Mouse (Mus musculus): ENCODE results near the gene Fam171a1. TPM values are rescaled to one million over a fixed set of nuclear protein-coding genes. Genes with fewer than 3 reads are reported as not detected.

Gene Fam171a1
- polyA plus RNA-seq, 1 experiment, result 33.3 TPM

DNA sequence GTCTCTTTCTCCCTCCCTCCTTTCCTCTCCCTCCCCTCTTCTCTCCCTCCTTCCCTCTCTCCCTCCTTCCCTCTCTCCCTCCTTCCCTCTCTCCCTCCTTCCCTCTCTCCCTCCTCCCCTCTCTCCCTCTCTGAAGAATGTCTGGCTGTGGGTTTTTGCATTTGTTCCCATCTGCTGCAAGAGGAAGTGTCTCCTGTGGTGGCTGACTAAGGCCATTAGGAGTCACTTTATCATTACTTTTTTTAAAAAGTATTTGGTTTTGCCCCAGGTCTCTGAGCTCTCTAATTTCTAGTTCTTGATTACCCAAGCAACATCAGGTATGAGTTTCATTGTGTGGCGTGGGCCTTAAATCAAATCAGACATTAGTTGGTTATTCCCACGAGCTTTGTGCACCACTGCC, 162.1 kb downstream of the Fam171a1 start:
- Histone ChIP-seq H3K79me2 (ENCODE audit: control insufficient read depth, insufficient read depth) (no peaks in the 10 kb centered on the region), H3K27me3 (ENCODE audit: control insufficient read depth, insufficient read depth, insufficient read length) (no peaks in the 10 kb centered on the region), H3K4me3 (ENCODE audit: insufficient read depth, poor library complexity, severe bottlenecking) (no peak overlapping the region), H3K36me3 (ENCODE audit: control insufficient read depth, insufficient read depth) (no peaks in the 10 kb centered on the region), H3ac (ENCODE audit: control insufficient read depth, insufficient read length, low read depth) (no peak overlapping the region), H3K79me3 (ENCODE audit: low read depth) (no peaks in the 10 kb centered on the region)
- no peak for TF ChIP-seq USF1 (IDR thresholded peaks at IDR 0.05; ENCODE audit: low read depth)
- TF ChIP-seq CEBPB (IDR thresholded peaks at IDR 0.05; ENCODE audit: low read depth), result peak; percentile 16

Small RNA genes within 50 kb of the gene (microRNA-seq; reads per million reads assigned to microRNA genes)
- not detected for gene Gm27306 (ENCODE audit: borderline microRNAs expressed)

Other genes starting within 250 kb of the Fam171a1 start
- gene Nmt2, start 170.0 kb downstream of the Fam171a1 start, polyA plus RNA-seq (2012; fragmentation: generic; extraction: Trizol), result 25.0 TPM
- 9.8 TPM for gene Rpp38, start 218.4 kb downstream of the Fam171a1 start, polyA plus RNA-seq (2012; fragmentation: generic; extraction: Trizol)
- 0.32 TPM for gene Acbd7, start 221.9 kb downstream of the Fam171a1 start, polyA plus RNA-seq (2012; fragmentation: generic; extraction: Trizol)

Data from C2C12 (cell line).